Mouse (Mus musculus): ENCODE results near the gene Cntn4.

DNA sequence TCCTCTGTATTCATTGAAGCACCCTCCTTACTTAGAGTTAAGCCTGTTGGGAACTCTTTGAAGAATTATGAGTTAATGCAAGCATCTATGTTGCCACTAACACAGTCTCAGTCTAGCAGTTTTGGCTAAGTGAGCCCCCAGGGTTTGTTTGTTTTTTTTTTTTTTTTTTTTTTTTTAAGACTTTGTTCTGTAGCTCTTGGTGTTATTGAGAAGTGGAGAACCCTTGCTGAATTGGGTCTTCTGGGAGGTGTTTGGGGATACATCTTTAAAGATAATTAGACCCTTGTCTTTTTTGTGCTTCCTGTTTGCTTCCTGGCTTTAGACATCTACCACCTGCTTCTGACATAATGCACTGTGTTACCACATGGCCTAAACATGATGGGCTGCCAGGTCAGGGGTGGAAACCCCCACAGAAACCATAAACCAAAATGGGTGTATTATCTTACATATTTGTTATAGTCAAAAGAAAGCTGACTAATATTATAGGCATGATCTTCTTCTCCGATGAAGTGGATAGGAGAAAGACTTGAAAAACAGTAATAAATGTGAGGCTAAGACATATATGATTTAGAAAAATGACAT is 1062.9 kb downstream of the Cntn4 start:
- TF ChIP-seq TAL1 (IDR thresholded peaks at IDR 0.05; ENCODE audit: low read length) (no peak), GATA1 (IDR thresholded peaks at IDR 0.05; ENCODE audit: low read length) (no peak)
